25 mouse cellular contexts compared by ENCODE assay signal in the genomic region with DNA sequence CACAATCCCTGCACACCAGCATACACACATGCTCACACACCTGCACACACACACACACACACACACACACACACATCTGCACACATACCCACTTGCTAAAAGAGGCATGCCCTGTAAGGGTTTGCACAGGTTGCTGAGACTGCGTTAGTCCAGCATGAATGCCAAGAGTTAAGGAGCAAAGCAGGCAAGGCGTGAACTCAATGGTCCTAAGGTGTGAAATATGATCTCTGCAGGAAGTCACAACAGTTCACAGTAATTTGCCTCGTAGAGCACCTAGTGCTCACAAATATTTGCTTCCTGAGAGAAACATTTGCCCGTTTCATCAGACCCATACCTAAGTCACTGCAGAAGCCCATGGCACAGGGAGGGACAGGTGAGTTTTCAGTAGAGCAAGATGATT. TPM values are rescaled to one million over a fixed set of nuclear protein-coding genes. Genes with fewer than 3 reads are reported as not detected.
"Had no signal": no experiment of that assay in that cellular context is flagged by ENCODE, and none has a peak within 500 bp of the region (broad histone marks: within the 10 kb centered on the region; RNA-seq: fewer than 3 reads in every experiment).

No protein-coding gene starts in this region.

- DNase-seq: gastrocnemius, adult 2 months; gastrocnemius, postnatal 10 days; gastrocnemius, postnatal 25 days; heart, adult 18-20 months; heart, postnatal 10 days; heart, postnatal 4 days; kidney, adult 18-20 months; kidney, adult 8-10 months; kidney, postnatal 14 days; kidney, postnatal 36 days; layer of hippocampus, adult 9-11 months; layer of hippocampus, postnatal 36 days; left cerebral cortex, postnatal 4 days had no signal

- H3K4me2 ChIP-seq: heart, embryonic 12.5 days; hindbrain, embryonic 12.5 days; hindbrain, embryonic 14.5 days; intestine, embryonic 15.5 days; limb, embryonic 13.5 days; limb, embryonic 15.5 days had no signal

- H3K27ac ChIP-seq: gastrocnemius, adult 2 months; heart, embryonic 10.5 days; hindbrain, embryonic 10.5 days; hindbrain, embryonic 12.5 days; hindbrain, embryonic 14.5 days; intestine, embryonic 15.5 days; kidney, postnatal 0 days; limb, embryonic 13.5 days; limb, embryonic 15.5 days had no signal

- ATAC-seq: hindbrain, embryonic 16.5 days; inflammation-experienced regulatory T-cells, adult 6 months; intestine, embryonic 15.5 days; intestine, postnatal 0 days had no signal

- H3K9me3 ChIP-seq: heart, embryonic 10.5 days; heart, embryonic 12.5 days; hindbrain, embryonic 10.5 days; hindbrain, embryonic 12.5 days; intestine, embryonic 15.5 days; limb, embryonic 13.5 days; limb, embryonic 15.5 days had no signal

- H3K36me3 ChIP-seq: intestine, embryonic 15.5 days had no signal

- H3K4me1 ChIP-seq: heart, embryonic 10.5 days; heart, embryonic 12.5 days; hindbrain, embryonic 10.5 days; hindbrain, embryonic 12.5 days; intestine, embryonic 15.5 days had no signal

- H3K27me3 ChIP-seq: heart, embryonic 12.5 days; hindbrain, embryonic 12.5 days; intestine, embryonic 15.5 days; limb, embryonic 13.5 days; limb, embryonic 15.5 days had no signal

- H3K9ac ChIP-seq: heart, embryonic 12.5 days; hindbrain, embryonic 12.5 days; hindbrain, embryonic 14.5 days; intestine, embryonic 15.5 days; limb, embryonic 13.5 days; limb, embryonic 15.5 days had no signal

- H3K4me3 ChIP-seq: gastrocnemius, adult 2 months; heart, embryonic 10.5 days; heart, embryonic 12.5 days; hindbrain, embryonic 10.5 days; hindbrain, embryonic 12.5 days; intestine, embryonic 15.5 days; limb, embryonic 13.5 days; limb, embryonic 15.5 days had no signal

RNA-seq across cellular contexts. Expression of a gene that starts 32.1 kb away (rescaled TPM):
- polyA plus RNA-seq: inflammation-experienced regulatory T-cells, adult 6 months had no signal

RNA-seq across cellular contexts. Expression of a gene that starts 38.0 kb away (rescaled TPM):
- polyA plus RNA-seq: inflammation-experienced regulatory T-cells, adult 6 months had no signal
